Mouse (Mus musculus): ENCODE data around the gene Lst1.

Lst1 gene

DNA sequence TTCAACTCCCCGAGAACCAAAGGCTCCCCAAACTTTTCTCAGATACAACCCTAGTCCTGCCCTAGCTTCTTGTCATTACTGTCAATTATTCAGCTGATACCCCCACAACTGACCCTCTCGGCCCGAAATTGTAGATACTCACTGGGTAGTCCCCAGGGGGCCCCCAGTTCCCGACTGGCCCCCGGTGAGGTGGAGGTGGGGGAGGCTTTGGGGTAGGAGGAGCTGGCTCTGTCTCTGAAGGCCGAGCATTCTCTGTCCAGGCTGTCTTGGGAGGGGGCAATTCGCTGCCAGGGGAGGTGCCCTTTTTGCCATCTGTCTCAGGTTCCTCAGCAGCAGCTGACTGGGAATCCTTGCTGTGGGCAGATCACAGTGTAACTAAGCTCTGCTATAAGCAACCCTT is 28.6 kb downstream of the Lst1 start:
- no peak for DNase-seq (ENCODE audit: low spot score in 2 of 2)

GRCm38 (mm10) chr17:35158850-35159593 is 29.2 kb downstream of the Lst1 start:
- DNase-seq (ENCODE audit: low spot score in 2 of 2) = no peak

DNA sequence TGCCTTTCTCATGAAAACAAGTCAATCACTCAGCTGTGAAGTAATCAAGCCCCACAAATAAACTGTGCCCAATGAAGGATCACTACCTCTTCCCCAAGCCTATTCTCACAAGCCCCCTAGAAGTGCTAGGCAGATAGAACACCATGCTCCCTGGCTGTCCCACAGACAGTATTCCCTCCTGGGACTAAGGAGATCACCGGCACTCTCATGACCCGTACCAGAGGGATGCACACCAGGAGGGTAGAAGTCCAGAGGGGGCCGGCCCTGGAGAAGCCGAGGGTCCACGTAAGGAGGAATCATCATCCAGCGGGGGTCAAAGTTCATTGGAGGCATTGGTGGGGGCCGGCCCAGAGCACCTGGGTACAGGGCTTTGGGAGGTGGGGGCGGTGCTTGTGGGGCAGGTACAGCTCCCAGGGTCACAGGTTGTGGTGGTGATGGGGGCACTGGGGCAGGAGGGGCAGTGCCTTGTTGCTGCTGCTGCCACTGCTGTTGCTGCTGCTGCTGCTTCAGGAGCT is 30.5 kb downstream of the Lst1 start:
- no peak for DNase-seq (ENCODE audit: low spot score in 2 of 2)

- no peak for DNase-seq (ENCODE audit: low spot score in 2 of 2)
These were observed 31.0 kb downstream of the Lst1 start for GRCm38 (mm10) chr17:35157254-35157653.

GRCm38 (mm10) chr17:35156461-35157200 is 31.6 kb downstream of the Lst1 start:
- no peak for DNase-seq (ENCODE audit: low spot score in 2 of 2)

GRCm38 (mm10) chr17:35155451-35155850 is 32.8 kb downstream of the Lst1 start:
- no peak for DNase-seq (ENCODE audit: low spot score in 2 of 2)

GRCm38 (mm10) chr17:35154616-35155015 is 33.6 kb downstream of the Lst1 start:
- no peak for DNase-seq (ENCODE audit: low spot score in 2 of 2)

- DNase-seq (ENCODE audit: low spot score in 2 of 2) = no peak
These were observed 34.3 kb downstream of the Lst1 start for GRCm38 (mm10) chr17:35153931-35154330.

GRCm38 (mm10) chr17:35153077-35153476 is 35.2 kb downstream of the Lst1 start:
- no peak for DNase-seq (ENCODE audit: low spot score in 2 of 2)

DNA sequence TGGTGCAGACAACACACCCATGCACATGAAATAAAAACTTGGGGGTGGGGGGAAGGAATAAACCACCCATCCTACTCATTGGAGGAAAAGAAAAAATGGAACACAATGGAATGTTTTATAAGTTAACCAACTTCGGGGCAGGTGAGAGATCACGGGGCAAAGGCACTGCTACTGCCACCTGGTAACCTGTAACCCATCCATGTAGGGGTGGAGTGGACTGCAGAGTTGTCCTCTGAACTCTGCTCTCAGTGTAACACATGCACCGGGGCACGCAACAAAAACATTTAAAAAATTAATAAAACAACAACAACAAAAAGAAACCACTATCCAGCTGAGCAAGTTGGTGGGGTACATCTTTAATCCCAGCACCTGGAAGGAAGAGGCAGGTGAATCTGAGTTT is 36.1 kb downstream of the Lst1 start:
- DNase-seq (ENCODE audit: low spot score in 2 of 2) = no peak

GRCm38 (mm10) chr17:35147922-35148639 is 40.2 kb downstream of the Lst1 start:
- DNase-seq (ENCODE audit: low spot score in 2 of 2) = no peak

- no peak for DNase-seq (ENCODE audit: low spot score in 2 of 2)
These were observed 40.9 kb downstream of the Lst1 start for GRCm38 (mm10) chr17:35147348-35147747.

- no peak for DNase-seq (ENCODE audit: low spot score in 2 of 2)
These were observed 42.1 kb downstream of the Lst1 start for GRCm38 (mm10) chr17:35146139-35146538.

- no peak for DNase-seq (ENCODE audit: low spot score in 2 of 2)
These were observed 46.3 kb downstream of the Lst1 start for GRCm38 (mm10) chr17:35141971-35142370.

- DNase-seq (ENCODE audit: low spot score in 2 of 2) = no peak
These were observed 47.7 kb downstream of the Lst1 start for GRCm38 (mm10) chr17:35140490-35140996.

DNA sequence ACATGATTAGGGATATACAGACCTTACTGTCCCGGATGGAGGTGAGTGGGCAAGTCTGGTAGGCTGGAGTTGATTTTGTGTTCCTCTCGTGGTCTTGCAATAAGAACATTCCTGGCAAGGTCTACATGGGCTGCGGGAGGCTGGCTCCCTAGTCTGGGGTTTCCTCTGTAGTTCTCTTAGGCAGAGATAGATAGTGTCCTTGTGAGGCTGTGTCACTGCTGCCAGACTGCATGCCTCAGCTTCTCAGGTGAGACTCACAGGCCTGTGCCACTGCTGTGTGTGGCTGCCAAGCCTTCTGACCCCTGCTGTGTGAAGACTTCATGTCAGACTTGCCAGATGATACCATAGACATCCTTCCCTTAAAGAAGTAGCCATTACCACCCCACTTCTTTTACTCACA is 49.0 kb downstream of the Lst1 start:
- no peak for DNase-seq (ENCODE audit: low spot score in 2 of 2)

DNA sequence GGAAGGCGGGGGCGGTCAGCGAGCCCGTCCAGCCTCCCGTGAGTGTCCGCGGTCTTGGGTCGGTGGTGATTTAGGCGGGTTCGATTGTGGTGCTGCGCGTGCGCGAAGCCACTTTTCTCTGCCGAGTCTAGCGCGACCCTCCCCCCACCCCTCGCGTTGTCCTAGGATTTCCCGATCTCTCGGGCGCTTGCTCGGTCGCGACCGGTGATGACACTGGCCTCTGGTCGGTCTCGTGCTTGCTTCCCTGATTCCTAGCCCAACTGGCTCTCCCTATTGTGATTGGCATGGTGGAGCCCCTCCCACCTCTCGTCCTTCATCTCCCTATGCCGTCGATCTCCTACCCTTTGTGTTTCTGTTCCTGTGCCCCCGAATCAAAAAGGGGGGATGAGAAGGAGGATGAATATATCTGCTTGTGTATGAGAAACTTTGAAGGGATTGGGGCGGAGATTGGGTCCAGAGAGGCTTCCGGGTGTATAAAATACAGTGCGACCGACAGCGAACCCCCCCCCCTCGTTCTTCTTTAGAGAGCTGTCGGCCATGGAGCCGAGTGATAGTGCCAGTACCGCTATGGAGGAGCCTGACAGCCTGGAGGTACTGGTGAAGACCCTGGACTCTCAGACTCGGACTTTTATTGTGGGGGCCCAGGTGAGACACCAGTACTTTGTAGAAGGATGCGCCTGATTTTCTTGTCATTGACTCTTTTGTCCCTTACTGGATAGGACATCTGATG is 52.5 kb downstream of the Lst1 start:
- no peak for DNase-seq (ENCODE audit: low spot score in 2 of 2)
